Mouse (Mus musculus): Measurements from ENCODE around the gene Rd3l. TPM values are rescaled to one million over a fixed set of nuclear protein-coding genes. Genes with fewer than 3 reads are reported as not detected.

Rd3l gene
- polyA plus RNA-seq (2012; rRNA removed) = not detected in 2 replicates

DNA sequence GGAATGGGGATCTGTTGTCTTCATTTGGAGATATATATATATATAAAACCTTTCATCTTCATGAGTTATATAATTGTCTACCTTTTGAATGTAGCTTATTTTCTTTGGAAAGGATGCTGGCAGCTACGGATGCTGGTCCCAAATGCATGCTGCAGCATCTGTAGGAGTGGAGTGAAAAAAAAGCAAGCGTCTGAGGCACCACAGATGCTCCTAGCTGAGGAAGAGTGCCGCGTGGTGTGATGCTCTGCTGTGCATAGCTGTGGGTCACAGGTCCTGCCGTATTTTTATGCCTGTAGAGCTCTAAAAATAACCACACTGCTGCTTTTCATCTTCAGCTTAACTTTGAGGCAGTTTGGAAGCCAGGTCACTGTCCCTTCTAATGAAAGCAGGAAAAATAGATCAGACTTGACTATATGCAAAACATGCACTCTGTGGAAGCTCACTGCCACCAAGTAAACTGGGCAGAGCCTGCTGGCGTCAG is at the start of gene Rd3l:
Rd3l (minus strand) TSS at position 431 of the 481 bp plus-strand sequence.
- DNase-seq (ENCODE audit: low read depth) = no peak
- no peak for TF ChIP-seq POLR2A (IDR thresholded peaks at IDR 0.05; ENCODE audit: borderline replicate concordance, extremely low read depth, insufficient read depth, insufficient read length, poor library complexity, severe bottlenecking)
- no peak for TF ChIP-seq CTCF (IDR thresholded peaks at IDR 0.05; ENCODE audit: borderline replicate concordance, extremely low read depth, insufficient read depth, insufficient read length)

GRCm38 (mm10) chr12:112027408-112027807 is 46.3 kb upstream of the Rd3l start:
- no peak for TF ChIP-seq CTCF (IDR thresholded peaks at IDR 0.05; ENCODE audit: borderline replicate concordance, extremely low read depth, insufficient read depth, insufficient read length)
- TF ChIP-seq POLR2A (IDR thresholded peaks at IDR 0.05; ENCODE audit: borderline replicate concordance, extremely low read depth, insufficient read depth, insufficient read length, poor library complexity, severe bottlenecking) = no peak
- no peak for DNase-seq (ENCODE audit: low read depth)

GRCm38 (mm10) chr12:112025907-112026645 is 45.0 kb upstream of the Rd3l start:
- TF ChIP-seq POLR2A (IDR thresholded peaks at IDR 0.05; ENCODE audit: borderline replicate concordance, extremely low read depth, insufficient read depth, insufficient read length, poor library complexity, severe bottlenecking) (no peak), CTCF (IDR thresholded peaks at IDR 0.05; ENCODE audit: borderline replicate concordance, extremely low read depth, insufficient read depth, insufficient read length) (no peak)
- DNase-seq (ENCODE audit: low read depth) = no peak

GRCm38 (mm10) chr12:112025457-112025856 is 44.3 kb upstream of the Rd3l start:
- DNase-seq (ENCODE audit: low read depth) = no peak
- TF ChIP-seq POLR2A (IDR thresholded peaks at IDR 0.05; ENCODE audit: borderline replicate concordance, extremely low read depth, insufficient read depth, insufficient read length, poor library complexity, severe bottlenecking) = no peak
- no peak for TF ChIP-seq CTCF (IDR thresholded peaks at IDR 0.05; ENCODE audit: borderline replicate concordance, extremely low read depth, insufficient read depth, insufficient read length)

DNA sequence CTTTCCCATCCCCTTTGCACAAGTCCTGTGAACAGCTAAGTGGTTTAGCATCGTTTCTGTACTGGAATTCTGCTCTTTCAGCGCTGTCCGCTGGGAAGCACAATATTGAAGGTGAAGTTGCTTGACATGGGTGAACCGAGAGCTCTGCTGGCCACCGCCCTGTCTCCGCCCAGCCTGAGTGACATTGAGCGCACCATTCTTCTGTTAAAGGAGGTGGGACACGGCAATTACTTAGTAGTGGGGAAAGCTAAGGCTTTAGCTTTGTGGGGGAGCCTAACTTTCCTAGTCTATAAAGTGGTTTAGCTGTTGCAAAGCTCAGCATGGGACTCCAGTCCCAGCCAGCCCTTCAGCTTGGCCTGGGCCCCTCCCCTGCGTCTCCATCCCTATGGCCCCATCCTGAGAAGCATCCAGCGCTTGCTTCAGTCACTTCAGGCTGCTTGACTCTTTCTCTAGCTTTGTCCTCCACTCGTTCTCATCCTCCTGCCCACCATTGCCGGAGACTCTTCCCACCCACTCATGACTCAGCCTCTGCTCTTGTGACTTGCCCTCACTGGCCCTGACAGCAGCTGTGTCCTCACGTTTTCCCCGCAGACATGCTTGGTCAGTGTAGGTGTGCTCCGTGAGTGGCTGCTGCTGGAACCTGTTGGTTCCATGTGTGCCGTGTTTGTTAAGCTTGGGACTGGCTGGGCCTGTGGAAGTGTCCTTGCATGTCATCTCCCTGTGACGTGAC is 43.6 kb upstream of the Rd3l start:
- DNase-seq (ENCODE audit: low read depth) = no peak
- no peak for TF ChIP-seq POLR2A (IDR thresholded peaks at IDR 0.05; ENCODE audit: borderline replicate concordance, extremely low read depth, insufficient read depth, insufficient read length, poor library complexity, severe bottlenecking)

DNA sequence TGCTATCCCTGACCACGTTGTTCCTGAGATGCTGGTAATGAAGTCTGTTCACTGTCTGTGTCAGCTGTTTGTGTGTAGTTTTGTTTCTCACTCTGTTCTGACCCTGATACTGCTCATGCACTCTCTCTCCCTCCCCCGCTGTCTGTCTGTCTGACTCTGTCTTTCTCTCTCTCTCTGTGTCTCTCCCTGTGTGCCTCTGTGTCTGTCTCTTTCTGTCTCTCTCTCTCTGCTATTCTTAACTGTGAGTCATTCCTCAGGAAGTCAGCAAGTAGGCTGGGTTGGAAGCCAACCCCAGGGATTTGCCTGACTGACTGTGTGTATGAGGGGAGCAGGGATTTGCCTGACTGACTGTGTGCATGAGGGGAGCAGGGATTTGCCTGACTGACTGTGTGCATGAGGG is 42.2 kb upstream of the Rd3l start:
- TF ChIP-seq CTCF (IDR thresholded peaks at IDR 0.05; ENCODE audit: borderline replicate concordance, extremely low read depth, insufficient read depth, insufficient read length) (no peak), POLR2A (IDR thresholded peaks at IDR 0.05; ENCODE audit: borderline replicate concordance, extremely low read depth, insufficient read depth, insufficient read length, poor library complexity, severe bottlenecking) (no peak)
- no peak for DNase-seq (ENCODE audit: low read depth)

GRCm38 (mm10) chr12:112016346-112016745 is 35.2 kb upstream of the Rd3l start:
- TF ChIP-seq POLR2A (IDR thresholded peaks at IDR 0.05; ENCODE audit: borderline replicate concordance, extremely low read depth, insufficient read depth, insufficient read length, poor library complexity, severe bottlenecking) = no peak
- no peak for TF ChIP-seq CTCF (IDR thresholded peaks at IDR 0.05; ENCODE audit: borderline replicate concordance, extremely low read depth, insufficient read depth, insufficient read length)

GRCm38 (mm10) chr12:112013271-112013801 is 32.2 kb upstream of the Rd3l start:
- peak; percentile 74 for DNase-seq (ENCODE audit: low read depth)
- TF ChIP-seq POLR2A (IDR thresholded peaks at IDR 0.05; ENCODE audit: borderline replicate concordance, extremely low read depth, insufficient read depth, insufficient read length, poor library complexity, severe bottlenecking) (no peak), CTCF (IDR thresholded peaks at IDR 0.05; ENCODE audit: borderline replicate concordance, extremely low read depth, insufficient read depth, insufficient read length) (no peak)

More at GRCm38 (mm10) chr12:112016346-112016745, 35.2 kb upstream of the Rd3l start:
- no peak for DNase-seq (ENCODE audit: low read depth)

DNA sequence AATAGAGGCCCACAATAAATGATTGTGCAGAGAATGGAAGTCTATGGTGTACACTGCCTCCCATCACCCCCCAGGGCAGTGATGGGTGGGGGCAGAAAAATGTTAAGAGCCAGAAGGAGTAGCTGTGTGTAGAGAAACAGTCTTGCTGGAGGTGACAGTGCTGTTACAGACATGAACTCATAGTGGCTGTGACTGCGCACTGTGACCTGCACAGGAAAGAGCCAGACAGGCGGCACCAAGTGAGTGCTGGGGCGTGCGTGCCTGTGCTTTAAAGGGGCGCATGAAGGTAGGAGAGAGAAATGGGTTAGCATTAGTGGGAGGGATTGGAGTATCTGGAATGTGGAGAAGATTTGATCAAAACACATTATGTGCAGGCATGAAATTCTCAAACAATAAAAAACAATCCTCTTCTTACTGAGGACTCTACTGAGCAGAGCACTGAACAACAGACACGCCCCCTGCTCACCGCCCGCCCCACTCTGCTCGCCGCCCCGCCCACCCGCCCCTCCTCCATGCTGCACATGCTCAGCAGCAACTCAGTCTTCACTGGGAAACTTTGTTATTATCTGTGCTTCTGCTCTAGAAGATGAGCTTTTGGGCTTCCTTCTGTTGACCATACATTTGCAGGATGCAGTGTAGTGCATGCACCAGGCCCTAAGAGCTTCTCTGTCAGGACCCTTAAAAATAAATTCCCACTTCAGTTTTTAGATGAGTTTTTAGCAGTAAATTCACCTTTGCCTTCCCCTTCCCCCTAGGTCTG is 31.6 kb upstream of the Rd3l start:
- DNase-seq (ENCODE audit: low read depth) = peak; percentile 67
- TF ChIP-seq POLR2A (IDR thresholded peaks at IDR 0.05; ENCODE audit: borderline replicate concordance, extremely low read depth, insufficient read depth, insufficient read length, poor library complexity, severe bottlenecking) (no peak), CTCF (IDR thresholded peaks at IDR 0.05; ENCODE audit: borderline replicate concordance, extremely low read depth, insufficient read depth, insufficient read length) (no peak)

GRCm38 (mm10) chr12:112001223-112001622 is 20.1 kb upstream of the Rd3l start:
- peak; percentile 63; the same call in 1 of the 2 replicates for TF ChIP-seq CTCF (IDR thresholded peaks at IDR 0.05; ENCODE audit: borderline replicate concordance, extremely low read depth, insufficient read depth, insufficient read length)
- no peak for TF ChIP-seq POLR2A (IDR thresholded peaks at IDR 0.05; ENCODE audit: borderline replicate concordance, extremely low read depth, insufficient read depth, insufficient read length, poor library complexity, severe bottlenecking)
- peak; percentile 85 for DNase-seq (ENCODE audit: low read depth)

DNA sequence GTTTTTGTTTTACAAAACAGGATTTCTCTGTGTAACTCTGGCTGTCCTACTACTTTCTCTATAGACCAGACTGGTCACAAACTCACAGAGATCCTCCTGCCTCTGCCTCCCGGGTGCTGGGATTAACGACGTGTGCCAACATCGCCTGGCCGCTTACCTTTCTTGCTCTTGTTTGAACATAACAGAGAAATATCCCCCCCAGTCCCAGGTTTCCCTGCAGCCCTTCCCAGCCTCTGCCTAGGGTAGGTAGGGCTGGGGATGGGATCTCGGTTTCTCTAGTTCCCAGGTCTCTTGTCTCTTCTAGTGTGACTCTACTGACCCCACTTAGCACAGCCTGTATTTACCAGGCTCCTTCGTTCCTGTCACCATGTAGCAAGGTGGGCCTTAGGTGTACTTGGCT is 18.6 kb upstream of the Rd3l start:
- TF ChIP-seq CTCF (IDR thresholded peaks at IDR 0.05; ENCODE audit: borderline replicate concordance, extremely low read depth, insufficient read depth, insufficient read length) (no peak), POLR2A (IDR thresholded peaks at IDR 0.05; ENCODE audit: borderline replicate concordance, extremely low read depth, insufficient read depth, insufficient read length, poor library complexity, severe bottlenecking) (no peak)
- DNase-seq (ENCODE audit: low read depth) = no peak
